Mouse (Mus musculus) heart, adult 9 months (tissue): ENCODE measurements around the gene Zfp663.

Source experiments
- DNase-seq, 2 experiments: peaks; one replicate each; pipeline ENCODE4 v3.0.0; 2022; ENCODE audit warnings: low spot score in 2 of 2

Zfp663 gene

DNA sequence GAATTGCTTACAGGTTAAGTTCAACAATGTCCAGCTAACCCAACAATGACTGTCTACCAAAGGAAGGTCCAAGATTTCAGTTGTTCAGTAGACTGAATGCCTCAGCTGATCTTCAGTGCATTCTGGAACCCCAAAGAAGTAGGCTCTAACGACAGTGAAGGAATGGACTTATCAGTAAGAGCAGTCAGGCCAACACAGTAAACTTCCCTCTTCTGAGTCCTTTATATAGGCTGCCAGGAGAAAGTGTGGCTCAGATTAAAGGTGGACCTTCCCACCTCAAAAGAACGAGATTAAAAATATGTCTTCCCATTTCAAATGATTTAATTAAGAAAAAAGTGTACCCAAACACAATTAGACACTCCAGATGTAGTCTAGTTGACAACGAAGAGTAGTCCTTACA is 1.8 kb upstream of the Zfp663 start:
- no peak for DNase-seq

DNA sequence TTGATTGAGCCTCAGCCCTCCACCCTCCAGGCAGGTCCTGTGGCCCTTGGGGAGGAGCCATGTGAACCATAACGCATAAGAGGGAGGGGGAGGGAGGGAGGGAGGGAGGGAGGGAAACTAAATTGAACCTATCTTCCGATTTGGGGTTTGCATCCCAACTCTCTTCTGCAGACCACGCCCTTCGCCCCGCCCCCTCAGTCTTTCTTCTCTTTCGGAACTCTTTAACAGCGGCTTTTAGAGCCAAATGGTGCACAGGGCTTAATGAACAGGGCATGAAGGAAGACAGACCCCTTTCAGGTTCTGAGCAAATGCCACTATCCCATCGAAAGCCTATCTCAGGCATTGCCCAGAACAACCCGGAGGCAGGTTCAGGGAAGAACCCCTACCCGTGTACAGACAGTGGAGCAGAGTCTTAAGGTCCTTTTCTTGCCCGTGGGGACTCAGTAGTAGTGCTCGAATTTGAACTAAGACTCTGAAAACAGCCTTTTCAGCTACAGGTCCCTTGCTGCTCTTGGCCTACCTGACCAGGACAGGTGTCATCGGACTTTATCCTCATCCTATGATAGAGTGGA is 575 bp downstream of the Zfp663 start:
- DNase-seq: no peak

DNA sequence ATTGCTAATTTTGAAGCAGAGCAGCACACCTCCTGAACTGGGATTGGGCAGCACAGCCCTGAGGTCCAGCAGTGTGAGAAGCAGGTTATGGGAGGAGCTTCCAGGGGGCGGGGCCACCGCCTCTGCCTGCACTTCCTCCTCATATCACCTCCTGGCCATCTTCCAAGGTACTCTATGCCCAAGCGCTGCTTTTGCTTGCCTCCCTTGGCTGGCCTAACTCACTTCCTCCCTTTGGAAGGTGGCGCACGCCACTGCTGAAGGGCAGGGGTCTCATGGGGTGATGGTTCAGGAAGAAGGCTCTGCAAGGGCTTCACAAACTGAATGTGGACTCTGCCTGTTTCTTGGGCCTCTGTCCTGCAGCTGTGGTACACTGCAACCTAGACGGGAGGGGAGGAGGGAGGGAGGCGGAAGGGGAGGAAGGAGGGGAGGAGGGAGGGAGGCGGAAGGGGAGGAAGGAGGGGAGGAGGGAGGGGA is 1.4 kb downstream of the Zfp663 start:
- DNase-seq: peak in 1 of 2 experiments; percentile 9

DNA sequence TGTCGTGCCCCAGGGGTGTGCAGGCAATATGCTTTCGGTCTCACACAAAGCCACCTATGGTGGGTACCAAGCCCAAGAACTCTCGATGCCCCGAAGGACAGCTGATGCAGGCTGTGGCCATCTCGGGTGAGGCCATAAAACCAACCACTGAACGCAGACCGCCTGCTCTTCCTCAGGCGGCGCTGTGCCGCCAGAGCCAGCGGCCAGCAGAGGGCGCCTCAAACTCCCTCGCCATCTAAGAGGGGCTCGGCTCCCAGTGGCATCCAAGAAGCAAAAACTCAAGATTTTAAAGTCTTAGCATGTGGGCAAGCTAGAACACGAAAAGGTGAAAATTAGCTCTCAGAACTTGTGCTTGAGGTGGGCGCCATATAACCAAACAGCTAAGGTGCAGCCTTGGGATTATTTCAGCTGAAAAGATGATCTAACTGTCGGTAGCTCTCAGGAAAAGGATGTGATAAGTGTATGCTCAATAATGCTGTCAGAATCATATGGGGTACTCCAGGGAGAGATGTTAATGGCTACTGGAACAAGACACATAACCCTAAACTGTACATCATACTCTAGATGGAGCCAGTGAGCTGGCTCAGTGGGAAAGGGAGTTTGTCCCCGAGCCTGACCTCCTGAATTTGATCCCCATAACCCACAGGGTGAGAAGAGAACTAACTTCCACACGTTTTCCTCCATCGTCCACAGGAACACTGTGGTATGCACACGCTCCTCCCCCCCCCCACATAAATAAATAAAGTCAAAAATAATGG is 4.0 kb downstream of the Zfp663 start:
- DNase-seq: peak in 1 of 2 experiments; percentile 6

DNA sequence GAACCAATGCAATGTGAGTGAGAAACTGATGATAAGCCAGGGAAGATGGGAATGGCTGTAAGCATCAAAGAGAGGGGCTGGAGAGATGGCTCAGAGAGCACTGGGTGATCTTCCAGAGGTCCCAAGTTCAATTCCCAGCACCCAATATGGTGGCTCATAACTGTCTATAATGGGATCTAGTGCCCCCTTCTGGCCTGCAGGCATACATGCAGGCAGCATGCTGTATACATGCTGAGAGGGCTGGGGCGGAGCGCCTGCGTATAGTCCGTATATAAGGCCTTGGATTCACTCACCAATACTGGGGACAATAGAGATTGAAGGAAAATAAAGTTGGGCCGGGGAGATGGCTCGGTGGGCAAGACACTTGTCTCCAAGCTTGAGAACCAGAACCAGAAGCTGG is 5.2 kb downstream of the Zfp663 start:
- no peak for DNase-seq

DNA sequence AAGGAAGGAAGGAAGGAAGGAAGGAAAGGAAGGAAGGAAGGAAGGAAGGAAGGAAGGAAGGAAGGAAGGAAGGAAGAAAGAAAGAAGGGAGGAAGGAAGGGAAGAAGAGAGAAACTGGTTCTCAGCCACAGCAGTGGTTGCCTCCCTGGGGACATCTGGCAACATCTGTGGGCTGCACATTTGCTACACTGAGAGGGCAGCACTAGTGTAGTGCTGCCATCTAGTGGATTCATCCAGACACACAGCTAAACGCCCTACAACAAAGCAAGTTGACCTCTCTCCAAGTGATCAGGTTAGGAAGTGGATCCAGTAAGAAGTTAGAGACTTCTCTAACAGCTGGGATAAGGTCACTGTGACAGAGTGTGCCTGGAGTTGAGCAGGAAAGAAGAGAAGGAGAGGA is 7.7 kb downstream of the Zfp663 start:
- DNase-seq: peak; percentile 12 to 47

DNA sequence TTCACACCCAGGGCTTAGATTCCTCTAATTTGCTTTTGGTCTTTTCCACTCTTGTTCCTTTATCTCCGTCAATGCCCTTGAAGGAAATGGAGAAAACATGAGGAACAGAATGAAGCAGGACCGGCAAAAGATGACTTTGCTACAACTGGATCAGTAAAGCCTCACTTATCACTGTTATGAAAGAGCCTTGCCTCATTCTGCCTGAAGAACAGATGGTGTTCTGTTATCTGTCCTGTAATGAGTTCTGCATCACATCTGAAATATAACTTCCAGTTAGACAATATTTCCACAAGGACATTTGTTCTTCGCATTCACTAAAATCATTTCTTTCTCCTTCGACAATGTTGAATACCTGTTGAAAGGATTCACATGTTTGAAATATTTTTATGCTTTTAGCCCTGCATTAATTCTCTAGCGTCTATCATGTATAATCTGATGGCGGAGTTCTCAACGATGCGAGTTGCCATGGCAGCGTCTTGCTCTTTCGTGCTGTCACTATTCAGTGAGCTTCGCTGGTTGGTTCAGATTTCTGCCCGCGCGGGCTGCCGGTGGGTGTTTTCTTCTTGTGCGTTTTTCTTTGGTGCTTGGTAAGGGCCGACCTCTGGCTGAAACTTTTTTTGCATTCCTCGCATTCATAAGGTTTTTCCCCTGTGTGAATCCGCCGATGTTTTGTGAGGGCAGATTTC is 16.6 kb downstream of the Zfp663 start:
- no peak for DNase-seq

DNA sequence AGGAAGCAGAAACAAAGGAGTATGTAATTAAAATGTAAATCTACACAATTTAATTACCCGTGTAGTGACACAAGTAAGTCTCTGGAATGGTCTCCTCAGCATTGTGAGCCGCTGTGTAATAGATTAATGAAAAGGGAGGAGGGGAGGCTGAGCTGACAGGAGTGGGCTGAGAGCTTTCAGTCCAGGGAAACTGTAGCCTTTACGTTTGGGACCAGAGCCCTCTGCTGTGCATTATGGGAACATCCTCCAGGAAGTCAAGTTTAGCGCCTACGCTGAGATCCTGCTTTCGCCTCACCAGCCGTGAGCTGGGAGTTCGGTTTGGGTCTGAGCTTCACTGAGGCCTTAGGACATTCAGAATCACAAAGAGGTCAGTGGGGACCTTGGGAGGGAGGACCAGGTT is 19.1 kb downstream of the Zfp663 start:
- DNase-seq: no peak

DNA sequence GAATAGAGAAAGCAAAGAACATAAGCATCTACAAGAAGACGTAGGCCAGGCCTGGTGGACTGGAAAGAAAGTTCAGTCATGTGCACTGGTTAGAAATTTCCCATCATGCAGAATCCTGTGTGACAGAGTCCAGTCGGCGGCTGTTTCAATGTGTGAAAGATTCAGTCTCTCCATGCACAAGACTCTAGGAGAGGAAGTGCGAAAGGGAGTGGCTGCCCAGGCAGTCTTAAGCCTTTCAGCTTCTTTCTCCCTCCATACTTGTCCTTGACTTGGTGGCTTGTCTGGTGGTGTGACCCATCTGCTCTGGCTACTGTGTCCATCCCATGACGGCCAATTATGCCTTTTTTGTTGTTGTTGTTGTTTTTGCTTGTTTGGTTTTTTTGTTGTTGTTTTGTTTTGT is 22.3 kb downstream of the Zfp663 start:
- DNase-seq: no peak

DNA sequence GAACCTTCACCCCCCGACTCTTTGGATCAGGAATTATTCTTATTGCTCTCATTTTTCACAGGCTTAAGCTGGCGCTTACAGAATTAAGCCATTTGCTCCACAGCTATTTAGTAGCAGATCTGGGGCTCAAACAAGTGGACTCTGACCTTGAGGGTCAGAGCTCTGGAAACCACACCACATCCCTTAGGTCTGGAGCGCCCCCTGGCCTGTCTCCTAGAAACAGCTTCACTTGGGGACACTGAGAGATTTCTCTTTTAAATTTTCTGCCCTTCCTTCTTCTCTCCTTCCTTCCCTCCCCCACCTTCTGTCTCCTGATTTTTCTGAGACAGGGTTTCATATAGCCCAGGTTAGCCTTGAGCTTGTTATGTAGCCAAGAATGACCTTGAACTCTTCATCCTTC is 31.3 kb downstream of the Zfp663 start:
- DNase-seq: no peak

DNA sequence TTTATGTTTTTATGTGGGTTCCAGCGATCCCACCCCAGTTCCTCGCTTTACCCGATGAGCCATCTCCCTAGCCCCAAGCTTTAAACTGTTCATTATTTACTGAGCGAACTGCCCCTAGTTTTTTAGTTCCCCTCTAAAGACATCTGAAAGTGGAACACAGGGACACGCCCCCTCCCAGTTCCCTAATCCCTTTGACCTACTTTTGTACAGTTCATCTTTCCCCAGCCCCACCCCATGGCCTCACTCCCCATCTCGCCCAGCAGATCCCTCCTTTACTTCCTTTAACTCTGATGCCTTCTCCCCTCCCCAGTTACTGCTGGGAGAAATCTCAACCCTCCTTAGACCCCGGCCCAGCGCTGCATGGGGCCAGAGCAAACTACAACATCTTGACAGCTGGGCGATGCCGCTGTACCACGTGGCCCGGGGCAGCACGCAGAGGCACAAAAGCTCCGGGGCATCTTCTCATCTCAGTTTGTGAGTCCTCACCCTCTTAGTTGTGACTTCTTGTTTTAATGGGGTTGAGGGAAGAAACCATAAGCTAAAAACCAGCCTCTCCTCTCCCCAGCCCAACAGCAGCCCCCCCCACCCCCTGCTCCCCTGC is 35.8 kb downstream of the Zfp663 start:
- DNase-seq: no peak

DNA sequence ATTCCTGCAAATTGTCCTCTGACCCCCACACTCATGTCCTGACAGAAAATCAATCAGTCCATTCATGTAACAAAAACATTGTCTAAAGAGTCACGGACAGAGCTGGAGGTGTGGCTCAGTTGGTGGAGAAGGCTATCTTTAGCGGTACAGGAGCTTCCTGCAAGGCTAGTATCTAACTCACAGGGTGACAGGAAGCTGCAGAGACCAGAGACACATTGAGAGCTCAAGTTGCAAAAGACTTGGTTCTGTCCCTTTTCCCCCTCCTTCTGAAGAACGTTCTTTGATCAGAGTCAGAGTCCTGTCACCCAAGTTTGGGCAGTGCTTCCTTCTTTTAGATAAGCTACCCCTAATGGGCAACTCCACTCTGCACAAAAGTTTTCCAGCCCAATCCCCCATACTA is 38.8 kb downstream of the Zfp663 start:
- DNase-seq: no peak

DNA sequence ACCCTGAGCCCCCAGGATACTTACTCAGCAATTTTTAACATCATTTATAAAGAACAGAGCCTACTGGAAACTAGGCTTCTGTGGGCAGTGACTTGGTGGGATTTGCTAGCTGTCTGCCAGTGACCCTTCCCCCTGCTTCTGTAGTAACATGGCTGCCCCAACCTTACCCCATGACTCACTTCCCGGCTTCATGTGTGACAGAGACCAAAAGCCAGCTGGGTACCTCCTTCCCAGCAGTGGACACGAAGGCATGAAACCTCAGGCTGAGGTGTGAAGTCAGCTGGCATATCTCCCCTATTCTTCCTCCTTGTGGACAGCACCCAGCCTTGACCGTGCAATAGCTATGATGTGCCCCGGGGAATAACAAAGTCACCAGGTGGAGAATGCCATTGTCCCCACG is 39.8 kb downstream of the Zfp663 start:
- no peak for DNase-seq

DNA sequence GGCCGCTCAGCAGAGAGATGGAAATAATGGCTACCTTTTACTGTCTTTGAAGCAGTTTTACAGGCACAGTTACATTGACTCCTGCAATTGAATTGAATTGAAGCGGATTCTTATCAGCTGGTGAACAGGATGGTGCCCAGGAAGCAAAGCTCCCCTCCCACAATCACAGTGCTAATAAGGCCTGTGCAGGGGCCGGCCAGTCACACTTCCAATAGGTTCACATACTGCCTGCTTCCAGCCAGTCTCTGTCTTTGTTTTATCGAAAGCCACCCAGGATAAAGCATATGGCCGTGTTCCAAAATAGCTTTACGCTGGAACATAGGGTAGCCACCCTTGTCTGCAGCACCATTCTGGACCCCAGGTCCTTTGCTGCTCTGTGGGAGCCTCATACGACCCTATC is 41.1 kb downstream of the Zfp663 start:
- no peak for DNase-seq

DNA sequence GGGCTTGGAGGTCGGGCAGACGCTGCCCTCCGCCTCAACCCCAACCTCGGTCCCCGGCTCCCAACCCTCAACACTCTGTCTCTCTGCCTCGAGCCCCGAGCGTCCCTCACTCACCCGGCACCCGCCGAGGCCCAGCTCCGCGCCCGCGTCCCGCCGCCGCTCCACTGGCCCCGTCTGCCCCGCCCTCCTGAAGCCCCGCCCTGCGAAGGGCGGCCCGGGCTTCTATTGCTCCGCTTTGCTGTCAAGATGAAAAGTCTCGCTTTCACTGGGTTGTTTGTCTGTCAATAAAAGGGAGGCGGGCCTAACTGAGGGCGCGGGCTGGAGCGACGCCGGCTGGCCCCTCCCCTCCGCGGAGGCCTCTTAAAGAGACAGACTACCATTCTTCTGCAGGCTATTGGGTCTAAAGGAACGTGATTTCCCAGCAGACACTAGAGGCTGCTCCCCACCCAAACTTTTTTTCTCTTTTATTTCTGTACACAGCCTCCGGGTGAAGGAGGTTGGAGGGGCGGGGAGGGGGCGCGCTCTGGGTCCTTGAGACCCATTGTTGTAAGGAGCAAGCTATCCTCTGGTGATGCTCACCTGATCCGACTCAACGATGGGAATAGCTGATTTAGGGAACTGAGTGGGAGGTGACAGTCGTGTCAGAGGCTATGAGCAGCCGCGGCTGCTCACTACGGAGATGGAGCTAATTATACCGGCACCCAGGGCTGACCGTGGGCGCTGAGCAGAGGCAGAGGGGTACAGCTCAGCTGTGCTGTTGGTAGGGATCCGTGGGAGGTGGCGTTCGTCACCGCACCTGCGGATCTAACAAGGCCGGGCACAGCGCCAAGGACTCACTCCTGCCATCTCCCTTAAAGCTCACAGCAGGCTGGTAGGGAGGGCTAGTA is 42.0 kb downstream of the Zfp663 start, which contains the start of gene Elmo2:
Gene Elmo2, minus strand, starts transcription at position 176 of the 887 bp plus-strand sequence.
- DNase-seq: peak; percentile 98 to 99

DNA sequence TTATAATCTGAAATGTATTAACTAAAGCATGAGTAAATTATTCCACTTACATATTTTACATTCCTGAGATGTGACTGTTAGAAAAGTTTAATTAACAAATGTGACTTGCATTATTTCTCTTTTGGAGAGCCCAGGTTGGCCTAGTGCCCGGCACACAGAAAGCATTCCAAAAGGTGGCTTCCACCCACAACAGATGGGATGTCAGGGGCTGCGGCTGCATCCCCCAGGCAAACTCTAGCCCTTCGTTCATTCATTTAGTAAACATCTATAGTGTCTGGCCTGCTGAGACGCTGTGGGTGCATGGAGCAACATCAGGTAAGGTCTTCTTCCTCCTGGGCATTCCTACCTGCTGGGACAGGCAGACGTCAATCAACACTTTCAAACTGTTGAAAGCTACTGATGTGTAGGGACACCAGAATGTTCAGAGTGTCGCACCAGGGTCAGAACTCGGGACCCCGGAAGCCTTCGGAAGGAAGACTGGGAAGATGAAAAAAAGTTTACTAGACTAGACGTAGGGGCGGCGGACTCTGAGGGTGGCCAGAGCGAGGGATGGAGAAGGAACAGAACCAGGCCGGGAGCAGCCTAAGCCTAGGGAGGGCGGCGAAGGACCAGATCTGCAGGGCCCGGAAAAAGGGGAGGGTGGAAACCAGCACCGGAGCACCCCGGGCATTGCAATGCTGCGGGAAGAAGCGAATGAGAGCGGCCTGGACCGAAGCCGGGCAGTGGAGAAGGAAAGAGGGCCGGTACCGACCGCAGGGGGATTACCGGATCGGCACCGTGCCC is 42.8 kb downstream of the Zfp663 start:
- no peak for DNase-seq

DNA sequence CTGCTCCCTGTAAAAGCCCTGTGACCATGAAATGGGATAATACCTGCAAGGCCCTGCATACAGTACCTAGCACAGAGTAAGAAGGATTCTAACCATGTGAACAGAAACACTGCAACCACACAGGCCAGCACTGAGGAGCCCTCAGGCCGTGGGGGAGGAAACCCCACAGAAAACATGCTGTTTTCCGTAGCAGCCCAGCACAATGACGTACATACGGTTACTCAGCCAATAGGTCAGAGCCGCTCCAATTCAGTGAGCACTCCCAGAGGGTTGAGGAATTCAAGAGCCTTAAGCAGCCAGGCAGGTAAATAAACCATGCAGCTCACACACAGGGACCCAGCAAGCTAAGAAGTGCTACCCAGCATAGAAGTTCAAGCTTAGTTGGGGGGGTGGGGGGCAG is 44.6 kb downstream of the Zfp663 start:
- DNase-seq: no peak

DNA sequence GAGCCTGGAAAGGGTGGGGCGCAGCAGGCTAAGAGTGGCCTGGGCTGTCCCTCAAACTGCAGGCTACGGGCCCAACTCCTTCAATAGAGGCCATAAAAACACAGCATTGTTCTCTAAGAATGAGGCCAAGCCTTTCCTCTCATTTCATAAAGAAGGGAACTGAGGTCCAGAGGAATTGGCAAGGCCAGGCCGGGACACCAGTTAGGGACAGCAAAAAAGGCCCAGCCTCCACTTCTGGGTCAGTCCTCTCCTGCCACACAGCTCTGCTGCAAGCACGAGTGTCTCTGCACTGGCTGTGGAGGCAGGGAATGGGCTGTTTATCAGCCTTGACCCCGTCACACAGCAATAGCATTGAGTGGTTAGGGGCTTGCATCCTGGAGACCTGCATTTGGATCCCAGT is 45.0 kb downstream of the Zfp663 start:
- no peak for DNase-seq

DNA sequence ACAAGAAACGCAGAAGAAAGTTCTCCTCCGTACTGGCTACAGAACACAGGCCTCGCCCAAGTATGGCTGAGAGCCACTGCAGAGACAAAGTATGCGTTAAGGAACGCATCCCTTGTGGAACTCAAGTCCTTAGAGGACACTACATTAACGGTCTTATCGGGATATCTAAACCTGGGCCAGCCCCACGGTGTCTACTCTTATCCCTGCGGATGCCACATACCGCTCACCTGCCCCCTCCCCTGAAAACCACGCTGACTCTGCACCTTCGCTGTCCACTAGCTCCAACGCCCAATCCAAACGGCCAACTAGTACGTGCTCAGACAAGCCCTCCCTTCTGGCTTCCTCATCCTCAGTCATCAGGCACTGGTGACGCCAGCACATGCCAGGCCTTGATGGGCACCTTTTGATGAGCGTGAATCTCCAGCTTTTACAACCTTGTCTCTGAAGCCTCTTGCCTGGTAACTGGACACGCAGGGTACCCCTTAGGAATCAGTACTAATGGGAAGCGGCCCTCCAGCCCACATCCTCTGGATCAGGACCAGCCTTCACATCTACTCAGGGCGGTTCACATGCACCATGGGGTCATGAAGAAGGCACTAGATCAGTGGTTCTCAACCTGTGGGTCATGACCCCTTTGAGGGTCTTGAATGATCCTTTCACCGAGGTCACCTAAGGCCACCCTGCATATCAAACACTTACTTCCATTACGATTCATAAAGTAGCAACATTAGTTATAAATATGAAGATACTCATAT is 46.4 kb downstream of the Zfp663 start:
- DNase-seq: no peak

DNA sequence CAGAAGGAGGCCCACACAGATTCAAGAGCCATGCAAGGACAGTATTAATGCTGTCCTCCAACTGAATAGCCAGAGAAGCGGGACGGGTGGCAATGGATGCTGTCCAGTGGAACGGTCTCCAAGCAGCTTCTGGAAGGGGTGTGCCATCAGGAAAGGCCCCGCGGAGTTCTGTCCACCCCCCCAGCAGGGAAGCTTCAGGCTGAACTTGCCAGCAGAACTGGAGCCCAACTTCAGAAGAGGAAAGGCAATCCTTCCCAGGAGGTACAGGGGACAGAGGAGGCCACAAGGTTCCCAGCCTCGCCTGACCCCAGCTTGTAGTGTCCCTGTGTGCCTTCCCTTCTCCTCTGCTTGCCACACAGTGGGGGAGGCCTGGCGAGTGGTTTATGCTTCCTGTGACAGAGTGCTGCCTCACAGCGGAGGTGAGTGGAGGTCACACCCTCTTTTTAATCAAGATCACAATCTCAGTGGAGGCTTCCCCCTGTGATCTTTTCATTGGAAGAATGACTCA is 47.1 kb downstream of the Zfp663 start:
- DNase-seq: no peak
